Mouse (Mus musculus) layer of hippocampus, adult 9-10 months (tissue): Measurements from ENCODE around the gene Sap18.
A peak's percentile ranks its signal among the peaks of the same experiment; 100 is the strongest.
"Not testable (repeated sequence)": the region's sequence is repeated elsewhere in the genome, so short reads cannot be mapped to it uniquely, and the experiment has no call there.

Source experiments
- DNase-seq: peaks from one replicate; pipeline ENCODE4 v3.0.0; 2022; ENCODE audit warnings: low spot score

Sap18 gene

DNA sequence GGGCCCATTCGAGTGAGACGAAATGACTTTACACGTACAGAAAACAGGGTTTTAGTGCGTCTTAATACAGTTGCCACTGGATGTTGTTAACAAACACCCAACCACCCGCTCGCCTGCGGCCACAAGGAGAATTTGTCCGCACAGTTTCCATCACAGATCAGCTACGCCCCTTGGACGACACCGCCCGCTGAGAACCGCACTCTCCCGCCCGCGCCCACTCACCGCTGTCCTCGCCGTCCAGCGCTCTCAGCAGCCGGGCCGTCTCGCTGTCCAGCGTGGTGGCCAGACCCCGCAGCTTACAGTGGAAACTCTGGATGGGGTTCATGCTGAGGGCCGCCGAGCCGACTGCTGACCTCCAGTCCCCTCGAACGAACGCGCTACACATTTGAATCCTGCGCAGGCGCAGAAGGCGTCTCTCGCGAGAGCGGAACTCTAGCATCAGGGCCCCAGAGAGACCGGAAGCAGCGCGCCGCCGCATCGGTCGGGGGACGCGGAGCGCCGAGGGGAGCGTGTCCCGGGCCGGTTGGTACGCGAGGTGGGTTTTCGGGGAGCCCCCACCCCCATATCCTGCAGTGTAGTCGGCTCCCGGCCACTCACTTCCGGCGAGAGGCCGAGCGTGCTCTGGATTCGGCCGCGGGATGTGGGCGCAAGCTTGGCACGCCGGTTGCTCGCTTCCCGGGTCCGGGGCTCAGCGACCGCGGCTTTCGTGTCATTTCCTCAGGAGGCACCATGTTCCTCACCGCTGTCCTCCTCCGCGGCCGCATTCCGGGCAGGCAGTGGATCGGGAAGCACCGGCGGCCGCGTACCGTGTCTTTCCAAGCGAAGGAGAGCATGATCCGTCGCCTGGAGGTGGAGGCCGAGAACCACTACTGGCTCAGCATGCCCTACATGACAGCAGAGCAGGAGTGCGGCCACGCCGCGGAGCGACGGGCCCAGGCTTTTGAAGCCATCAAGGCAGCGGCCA is 28.1 kb downstream of the Sap18 start, which contains the start of the genes Ska3 and Mrpl57:
Gene Ska3, minus strand, starts transcription at position 398 of the 964 bp plus-strand sequence.
Gene Mrpl57, plus strand, starts transcription at position 447 of the 964 bp plus-strand sequence.
- peak; percentile 78 for DNase-seq

GRCm38 (mm10) chr14:57827284-57827683 is 29.3 kb downstream of the Sap18 start:
- no peak for DNase-seq

- no peak for DNase-seq
These were observed 35.5 kb downstream of the Sap18 start for GRCm38 (mm10) chr14:57833526-57833925.

DNA sequence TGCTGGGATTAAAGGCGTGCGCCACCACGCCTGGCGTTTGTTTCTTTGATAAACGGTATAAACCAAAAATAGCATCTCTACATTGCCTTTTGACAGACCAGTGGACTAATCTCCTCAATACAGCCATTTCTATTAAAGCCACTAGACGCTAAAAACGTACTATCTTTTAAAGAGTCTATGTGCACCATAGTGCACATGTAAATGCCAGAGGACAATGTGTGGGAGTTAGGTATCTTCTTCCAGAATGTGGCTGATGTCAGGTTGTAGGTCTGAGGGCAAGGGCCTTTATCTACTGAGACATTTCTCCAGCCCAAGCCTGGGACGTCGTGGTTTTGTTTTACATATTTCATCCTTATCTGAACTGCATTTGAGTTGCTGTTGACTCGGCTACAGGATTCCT is 37.2 kb downstream of the Sap18 start:
- DNase-seq: no peak

DNA sequence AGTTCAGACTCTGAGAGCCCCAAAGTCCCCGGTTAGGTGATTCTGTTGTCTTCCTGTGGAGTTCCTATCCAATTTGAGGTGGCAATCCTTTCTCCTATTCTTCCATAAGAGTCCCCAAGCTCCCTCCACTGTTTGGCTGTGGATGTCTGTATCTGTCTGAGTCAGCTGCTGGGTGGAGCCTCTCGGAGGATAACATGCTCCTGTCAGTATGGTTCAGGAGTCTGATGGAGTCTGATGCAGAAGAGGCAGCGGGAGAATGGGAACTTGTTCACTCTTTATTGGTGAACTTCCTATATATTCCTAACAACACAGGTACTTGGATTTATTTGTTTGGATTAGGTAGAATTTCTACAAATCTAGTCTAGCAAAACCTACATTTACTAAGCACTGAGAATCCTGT is 46.6 kb downstream of the Sap18 start:
- DNase-seq: no peak

- DNase-seq: not testable (repeated sequence)
These were observed 50.1 kb downstream of the Sap18 start for GRCm38 (mm10) chr14:57848061-57848460.

DNA sequence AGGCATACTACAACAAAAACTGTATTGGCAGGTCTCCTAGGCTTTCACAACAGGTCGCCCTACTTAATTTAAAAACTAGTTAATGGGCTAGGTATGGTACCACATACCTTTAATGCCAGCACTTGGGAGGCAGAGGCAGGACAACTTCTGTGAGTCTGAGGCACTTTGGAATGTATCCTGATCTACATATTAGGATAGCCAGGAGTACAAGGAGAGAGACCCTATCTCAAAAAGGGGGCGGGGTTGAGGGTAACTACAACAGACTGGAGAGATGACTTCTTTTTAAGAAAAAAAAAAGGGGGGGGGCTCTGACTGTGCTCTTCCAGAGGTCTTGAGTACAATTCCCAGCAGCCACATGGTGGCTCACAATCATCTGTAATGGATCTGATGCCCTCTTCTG is 50.7 kb downstream of the Sap18 start:
- DNase-seq: no peak

GRCm38 (mm10) chr14:57850330-57850729 is 52.4 kb downstream of the Sap18 start:
- DNase-seq: no peak

DNA sequence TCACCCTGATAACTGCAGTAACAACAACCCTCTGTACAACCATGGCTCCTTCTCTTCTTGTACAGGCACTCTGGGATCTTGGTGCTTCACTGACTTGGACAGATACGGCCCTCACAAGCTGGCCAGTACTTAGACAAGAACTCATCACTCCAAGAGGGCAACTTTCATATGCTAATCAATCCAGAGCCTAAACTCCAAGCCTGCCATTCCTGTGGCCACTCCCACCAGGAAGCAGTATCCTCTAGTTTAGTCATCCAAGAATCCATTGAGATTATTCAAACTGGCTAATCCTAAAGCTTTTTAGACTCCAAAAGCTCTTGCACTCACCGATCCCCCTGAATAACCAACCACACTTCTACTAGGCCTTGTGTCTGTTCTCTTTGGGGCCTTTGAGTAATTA is 55.0 kb downstream of the Sap18 start:
- no peak for DNase-seq

GRCm38 (mm10) chr14:57856037-57856436 is 58.1 kb downstream of the Sap18 start:
- not testable (repeated sequence) for DNase-seq
